Mouse (Mus musculus): Measurements from ENCODE around the gene Spaca4.
A peak's percentile ranks its signal among the peaks of the same experiment; 100 is the strongest.

The Spaca4 gene

DNA sequence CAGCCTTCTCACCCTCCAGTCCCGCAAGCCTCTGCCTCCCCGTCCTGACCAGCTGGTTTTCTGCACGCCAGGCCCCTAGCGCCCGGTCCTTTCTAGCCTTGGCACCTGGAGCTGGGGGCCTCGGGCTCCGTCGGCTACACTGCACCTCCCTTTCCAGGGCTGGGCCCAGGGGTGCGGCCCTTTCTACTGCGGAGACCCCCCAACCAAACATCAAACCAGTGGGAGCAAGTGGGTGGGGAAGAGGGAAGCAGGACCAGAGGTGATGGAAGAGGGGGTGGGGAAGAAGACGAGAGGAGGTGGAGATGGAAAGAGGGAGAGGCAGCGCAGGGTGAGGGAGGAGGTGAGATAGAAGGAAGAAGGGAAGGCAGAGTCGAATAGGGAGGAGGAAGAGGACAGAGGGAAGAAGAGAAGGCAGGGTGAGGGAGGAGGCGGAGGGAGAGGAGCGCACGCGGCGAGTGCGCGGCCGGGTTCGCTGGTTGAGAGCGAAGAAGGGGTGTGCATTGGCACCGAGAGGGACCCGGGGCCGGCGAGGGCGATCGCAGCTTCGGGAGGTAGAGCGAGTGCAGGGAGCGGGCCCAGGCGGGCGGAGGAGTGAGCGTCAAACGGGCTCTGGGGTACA, 26.0 kb downstream of the Spaca4 start, which contains the start of gene Car11:
Gene Car11, plus strand, starts transcription at position 321 of the 619 bp plus-strand sequence.
- DNase-seq (ENCODE audit: low read depth, low spot score), result no peak

DNA sequence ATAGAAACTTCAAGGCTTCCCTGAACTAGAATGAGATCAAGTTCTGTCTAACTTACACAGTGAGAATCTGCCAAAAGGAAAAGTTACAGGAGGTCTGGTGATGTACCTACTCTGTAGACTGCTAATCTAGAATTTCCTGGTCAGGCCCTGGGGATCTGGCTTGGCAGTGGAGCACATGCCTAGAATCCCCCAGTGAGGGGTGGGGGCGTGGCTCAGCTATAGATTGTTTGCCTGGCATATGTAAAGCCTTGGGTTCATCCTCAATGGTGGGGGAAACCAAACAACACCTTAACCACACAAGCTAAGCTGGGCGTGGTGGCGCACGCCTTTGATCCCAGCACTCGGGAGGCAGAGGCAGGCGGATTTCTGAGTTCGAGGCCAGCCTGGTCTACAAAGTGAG, 27.7 kb downstream of the Spaca4 start:
- DNase-seq (ENCODE audit: low read depth, low spot score), result no peak

DNA sequence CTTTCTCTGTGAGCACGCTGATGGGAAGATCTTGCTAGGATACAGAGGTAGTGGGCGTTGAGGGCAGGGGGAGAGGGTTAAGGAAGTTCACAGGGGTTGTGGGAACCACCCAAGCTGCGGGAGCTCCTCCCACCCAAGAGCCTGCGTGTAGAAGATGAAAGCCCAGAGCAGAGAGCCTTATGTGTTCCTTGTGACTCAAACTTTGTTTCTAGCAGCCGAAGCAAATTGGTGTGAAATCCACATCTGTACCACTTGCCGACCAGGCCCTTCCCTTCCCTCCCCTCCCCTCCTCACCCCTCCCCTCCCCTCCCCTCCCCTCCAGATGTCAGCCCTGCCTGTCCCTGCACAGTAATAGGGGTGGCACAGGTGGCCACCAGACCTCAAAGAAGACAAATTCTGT, 30.5 kb downstream of the Spaca4 start:
- DNase-seq (ENCODE audit: low read depth, low spot score), result peak; percentile 55

DNA sequence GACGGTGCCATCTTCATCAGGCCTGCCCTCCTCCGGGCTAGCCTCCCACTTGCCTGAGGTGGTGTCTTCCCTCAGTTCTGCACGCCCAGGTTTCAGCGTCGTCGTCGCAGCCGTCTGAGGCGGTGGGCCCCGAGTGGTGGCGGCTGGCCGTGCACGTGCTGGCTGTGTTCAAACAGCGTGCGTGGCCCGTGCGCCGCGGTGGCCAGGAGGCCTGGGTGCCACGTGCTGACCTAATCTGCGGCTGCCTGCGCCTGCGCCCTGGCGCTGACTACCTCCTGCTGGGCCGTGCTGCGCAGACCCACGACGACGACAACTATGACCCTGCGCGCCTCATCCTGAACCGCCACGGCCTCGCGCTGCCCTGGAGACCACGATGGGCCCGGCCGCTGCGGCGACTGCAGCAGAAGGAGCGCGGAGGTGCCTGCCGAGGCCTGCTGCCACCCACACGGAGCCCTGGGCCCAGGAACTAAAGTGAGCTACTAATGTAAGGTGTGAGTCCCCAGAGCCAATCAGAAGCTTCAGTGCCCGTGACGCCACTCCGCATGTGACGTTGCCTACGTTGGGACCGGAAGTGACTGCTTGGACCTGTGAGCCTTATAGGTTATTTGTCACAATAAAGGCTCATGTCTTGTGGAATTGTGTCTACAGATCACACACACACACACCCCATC, 31.6 kb downstream of the Spaca4 start, which contains the start of gene Sec1:
Gene Sec1, minus strand, starts transcription at position 482 of the 671 bp plus-strand sequence.
- DNase-seq (ENCODE audit: low read depth, low spot score), result no peak

DNA sequence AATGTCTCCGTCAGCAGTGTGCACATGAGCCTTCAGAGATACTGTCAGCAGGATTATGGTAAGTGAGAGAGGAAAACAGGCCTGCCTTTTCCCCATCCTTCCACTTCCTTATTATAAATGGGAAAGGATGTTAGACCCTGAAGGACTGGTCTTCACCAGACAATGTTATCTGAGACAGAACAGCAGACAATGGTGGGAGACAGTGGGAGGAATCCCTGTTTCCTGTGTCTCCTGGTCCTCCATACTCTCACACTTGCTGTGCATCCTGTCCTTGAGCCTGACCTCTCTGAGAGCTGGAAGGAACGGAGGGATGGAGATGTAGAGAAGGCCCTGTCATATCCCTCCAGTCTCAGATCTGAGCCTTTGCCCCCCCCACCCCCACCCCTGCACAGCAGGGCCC, 33.2 kb downstream of the Spaca4 start:
- no peak for DNase-seq (ENCODE audit: low read depth, low spot score)

DNA sequence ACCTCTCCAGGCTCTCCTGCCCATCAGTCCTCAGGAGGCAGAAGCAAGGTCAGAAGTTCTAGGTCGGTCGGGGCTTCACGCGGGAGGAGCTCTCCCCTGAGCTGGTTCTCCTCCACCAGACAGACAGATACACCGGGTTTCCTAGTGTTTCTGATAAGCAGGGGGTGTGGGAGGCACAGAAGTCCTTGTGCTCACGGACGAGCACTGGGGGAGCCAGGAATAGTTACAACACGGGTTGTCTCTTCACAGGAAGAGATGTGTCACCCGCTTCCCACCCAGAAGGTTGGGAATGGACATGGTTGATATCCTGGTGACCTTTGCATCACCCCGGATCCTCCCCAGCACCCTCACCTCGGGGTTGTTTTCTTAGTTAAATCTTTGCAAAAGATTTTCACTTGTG, 35.8 kb downstream of the Spaca4 start:
- no peak for DNase-seq (ENCODE audit: low read depth, low spot score)

DNA sequence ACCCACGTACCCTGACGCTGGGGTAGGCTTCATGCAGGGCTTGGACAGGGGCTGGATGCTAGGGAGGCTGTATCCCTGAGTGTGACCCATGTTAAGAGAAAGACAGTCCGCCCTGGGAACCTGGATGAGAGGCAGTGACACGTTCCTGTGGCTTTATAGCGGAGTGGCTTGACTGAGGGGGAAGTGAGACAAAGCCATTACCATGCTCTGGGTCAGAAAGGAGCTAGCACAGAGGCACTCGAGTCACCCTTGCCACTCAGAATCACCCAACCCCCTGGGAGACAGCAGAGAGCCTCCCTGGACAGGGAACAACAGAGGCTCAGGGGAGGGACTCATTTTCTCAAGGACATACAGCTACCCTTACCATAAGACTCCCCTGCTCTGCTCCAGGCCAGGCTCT, 36.5 kb downstream of the Spaca4 start:
- DNase-seq (ENCODE audit: low read depth, low spot score), result no peak

DNA sequence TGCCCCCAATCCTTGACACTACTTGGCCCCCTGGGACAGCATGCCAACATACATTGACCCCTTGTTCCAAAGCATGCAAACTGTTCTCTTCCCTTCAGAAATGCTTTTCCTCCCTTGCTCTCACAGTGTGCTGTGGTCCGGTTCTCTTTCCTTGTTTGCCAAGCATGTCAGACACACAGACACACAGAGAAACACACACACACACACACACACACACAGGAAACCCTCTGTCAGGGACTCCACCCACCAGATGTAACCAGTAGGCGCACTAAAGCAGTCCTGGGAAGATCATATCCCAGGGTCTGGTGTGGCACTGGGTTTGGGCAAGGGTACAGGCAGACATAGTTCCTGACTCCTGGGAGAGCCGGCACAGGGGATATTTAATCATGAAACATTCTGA, 38.8 kb downstream of the Spaca4 start:
- no peak for DNase-seq (ENCODE audit: low read depth, low spot score)

DNA sequence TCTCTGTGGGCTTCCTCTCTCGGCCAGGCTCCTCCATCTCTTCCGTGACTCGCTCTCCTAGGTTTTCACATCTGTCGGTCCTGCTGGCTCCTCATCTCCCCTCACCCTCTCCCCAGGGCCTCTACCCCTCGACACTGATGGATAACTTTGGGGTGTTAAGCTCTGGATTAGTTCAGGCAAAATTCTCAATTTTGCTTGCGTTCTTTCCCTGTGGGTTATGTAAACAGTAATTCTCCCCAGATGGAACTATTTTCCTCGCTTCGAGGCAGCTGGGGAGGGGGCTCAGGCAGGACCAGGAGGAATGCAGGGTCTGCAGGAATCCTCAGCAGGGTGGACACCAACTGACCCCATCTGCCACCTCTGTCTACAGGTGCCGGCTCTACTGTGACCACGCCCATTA, 39.8 kb downstream of the Spaca4 start:
- DNase-seq (ENCODE audit: low read depth, low spot score), result no peak

DNA sequence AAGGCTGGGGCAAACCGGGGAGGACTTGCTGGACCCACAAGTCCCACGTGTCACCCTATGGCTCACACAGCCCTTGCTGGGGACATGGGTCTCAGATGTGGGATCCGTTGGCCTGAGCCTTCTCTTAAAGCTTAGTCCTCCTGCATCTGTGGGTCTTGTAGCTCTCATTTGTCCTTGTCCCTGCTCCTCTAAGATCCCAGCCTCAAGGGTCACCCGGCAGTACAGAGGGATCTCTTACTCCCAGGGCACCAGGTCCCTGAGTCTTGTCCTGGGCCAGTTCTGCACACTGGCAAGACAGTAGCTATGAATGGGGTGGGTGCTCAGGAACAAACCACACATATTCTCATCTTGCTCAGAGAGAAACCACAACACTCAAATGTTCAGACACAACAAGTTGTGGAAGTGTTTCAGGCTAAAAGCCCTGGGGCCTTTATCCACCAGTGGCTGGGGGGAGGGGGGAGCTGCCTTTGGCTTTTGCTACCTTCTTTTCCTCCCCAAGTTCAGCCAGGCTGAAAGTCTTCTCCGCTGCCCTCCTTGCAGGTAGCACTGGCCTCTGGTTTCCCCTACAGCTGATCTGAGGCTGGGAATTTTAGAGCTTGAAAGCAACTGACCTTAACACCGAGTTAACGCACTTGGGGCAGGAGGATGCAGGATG, 42.1 kb downstream of the Spaca4 start, which contains the start of gene Ntn5:
Gene Ntn5, plus strand, starts transcription at position 627 of the 655 bp plus-strand sequence.
- no peak for DNase-seq (ENCODE audit: low read depth, low spot score)

DNA sequence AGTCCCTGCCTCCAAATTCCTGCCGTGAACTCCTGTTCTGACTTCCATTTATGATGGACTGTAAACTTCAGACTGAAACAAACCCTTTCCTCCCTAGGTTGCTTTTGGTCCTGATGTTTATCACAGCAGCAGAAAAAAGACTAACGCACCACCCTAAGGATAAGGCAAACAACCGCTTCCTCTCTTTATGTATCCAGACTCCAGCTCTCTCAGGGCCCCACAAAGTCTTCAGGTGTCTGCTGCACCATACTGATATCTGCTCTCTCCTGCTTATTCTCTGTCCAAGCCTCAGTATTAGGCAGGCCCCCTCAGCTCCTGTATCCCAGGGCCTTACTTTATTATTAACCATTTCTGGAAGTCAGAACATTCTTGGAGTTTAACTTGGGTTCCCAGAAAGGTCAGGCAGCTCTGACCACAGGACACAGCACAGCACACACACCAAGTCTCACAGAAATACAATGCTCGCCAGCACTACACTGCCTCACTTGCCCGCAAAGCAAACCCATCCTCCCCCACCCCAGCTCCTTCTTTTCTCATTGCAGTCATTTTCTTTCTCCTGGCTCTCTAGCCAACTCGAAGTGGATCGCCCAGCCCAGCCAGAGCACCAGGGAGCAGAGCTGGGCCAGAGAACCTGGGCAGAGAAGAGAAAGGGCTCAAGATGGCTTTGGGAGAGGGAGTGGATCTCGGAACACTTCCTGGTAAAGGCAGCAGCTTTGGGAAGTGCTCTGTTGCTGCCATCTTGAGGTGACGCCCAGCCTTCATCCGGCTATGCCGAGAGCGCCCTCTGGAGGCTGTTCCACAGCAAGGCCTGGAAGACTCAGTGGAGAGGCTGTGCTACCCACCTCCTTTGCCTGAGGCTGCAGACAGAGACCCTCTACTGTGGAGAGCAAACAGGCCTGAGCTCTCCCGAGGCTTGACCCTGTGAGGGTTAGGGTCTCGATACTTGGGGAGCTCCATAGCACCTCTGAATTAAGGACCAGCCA, 43.2 kb downstream of the Spaca4 start:
- DNase-seq (ENCODE audit: low read depth, low spot score), result peak; percentile 94

DNA sequence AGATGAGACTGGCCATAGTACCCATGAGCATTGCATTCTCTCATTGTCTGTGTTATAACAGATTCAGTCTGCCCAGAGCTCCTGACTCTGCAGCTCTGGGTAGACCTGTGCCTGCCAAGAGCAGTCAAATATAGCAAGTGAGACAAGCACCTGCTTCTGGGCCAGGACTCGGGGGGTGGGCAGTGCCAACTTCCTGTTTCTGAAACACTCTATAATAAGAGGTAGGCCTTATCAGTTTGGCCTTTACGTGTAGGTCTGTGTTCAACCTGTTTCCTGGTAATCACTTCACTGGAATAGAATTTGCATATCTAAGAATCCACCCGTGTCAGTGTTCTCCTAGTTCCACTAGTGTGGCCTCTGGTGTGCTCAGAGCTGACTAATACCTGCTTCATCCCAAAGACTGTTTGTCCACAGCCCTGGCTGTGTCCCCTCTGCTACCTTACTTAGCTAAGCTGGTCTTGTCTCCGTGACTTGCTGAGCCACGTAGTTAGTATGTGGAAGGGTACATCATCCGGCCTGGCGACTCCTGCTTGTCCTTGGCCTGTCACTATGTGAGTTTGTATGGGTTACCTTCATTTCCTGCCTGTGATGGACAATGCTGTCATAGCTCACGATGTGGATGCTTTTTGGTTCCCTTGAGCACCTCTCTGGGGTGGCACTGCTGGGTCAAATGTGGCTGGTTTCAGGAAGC, 44.4 kb downstream of the Spaca4 start:
- no peak for DNase-seq (ENCODE audit: low read depth, low spot score)

DNA sequence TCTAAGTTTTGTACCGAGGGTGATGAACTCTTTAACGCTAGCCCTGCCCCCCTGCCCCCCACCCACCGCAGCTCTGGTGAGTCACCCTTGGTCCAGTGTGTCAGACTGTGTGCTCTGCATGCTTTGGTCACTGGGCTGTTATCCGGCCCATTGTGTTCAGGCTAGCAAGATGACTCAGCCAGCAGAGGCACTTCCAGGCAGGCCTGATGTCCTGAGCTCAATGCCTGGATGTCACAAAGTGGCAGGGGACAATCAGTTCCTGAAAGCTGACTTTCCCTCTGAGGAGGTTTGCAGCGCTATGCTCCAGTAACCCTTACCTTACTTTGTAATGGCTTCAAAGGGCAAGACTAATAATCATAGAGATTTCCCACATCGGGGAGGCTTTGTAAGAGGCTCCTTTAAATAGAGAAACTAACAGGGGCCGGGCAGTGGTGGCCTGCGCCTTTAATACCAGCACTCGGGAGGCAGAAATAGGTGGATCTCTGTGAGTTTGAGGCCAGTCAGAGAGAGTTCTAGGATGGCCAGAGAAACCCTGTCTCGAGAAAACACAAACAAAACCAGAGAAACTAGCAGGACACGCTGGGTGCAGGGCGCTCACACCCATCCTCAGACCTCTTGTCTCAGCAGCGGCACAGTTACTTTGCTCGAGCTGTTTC, 45.5 kb downstream of the Spaca4 start:
- no peak for DNase-seq (ENCODE audit: low read depth, low spot score)

DNA sequence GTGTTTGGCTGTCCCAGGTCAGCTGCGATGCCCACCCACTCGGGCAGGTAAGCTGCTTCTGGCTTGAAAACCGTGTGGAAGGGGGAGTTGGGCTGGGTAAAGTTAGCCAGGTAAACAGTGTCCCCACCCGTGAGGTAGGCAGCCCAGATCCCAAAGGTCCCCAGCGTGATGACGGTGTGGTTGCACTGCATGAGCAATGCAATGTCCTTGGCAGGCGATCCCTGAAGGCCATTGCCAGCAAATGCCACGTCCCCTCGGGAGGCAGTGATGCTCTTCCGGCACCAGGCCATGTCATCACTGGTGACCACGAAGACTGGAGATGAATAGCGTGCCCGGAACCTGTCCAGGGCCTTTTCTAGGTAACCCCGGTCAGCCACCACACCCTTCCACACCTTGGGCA, 47.1 kb downstream of the Spaca4 start:
- DNase-seq (ENCODE audit: low read depth, low spot score), result no peak

DNA sequence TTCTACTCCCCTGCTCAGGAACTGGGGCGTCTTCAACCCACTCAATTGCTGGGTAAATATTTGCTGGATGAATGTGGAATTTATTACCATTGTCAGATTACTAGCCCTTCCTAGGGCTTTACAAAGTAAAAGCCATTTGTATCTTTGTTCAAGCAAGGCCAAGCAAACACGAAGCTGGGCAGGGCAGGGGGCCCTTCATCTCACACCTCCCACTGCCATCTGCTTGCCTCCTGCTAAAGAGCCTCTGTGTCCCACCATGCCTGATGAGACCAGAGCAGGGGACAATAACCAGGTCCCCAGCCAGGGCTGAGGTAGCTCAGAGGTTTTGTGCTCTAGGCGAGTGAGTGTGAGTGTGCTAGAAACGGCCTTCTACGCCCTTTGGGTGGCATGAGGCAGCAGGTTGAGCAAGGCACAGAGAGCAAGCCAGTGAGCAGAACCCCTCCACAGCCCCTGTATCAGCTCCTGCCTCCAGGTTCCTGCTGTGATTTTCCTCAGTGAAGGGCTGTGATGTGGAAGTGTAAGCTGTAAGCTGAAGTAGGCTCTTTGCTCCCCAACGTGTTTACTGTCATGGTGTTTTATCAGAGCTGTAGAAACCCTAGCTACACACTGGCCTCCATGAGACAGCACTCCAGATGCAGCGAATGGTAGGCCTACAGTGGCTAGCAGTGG, 47.9 kb downstream of the Spaca4 start:
- no peak for DNase-seq (ENCODE audit: low read depth, low spot score)

All from forelimb bud, embryonic 11.5 days (tissue).